Mouse (Mus musculus) lung, postnatal 0 days (tissue): ENCODE data around the gene Hist1h2bb. TPM values are rescaled to one million over a fixed set of nuclear protein-coding genes. Genes with fewer than 3 reads are reported as not detected.
"Not testable (repeated sequence)": the region's sequence is repeated elsewhere in the genome, so short reads cannot be mapped to it uniquely, and the experiment has no call there.

Experiments used
- ATAC-seq: fragments of 200-750 bp; cut with Nextera tagmentation; 2 replicates; pipeline ENCODE4 v1.8.0; 2017; ENCODE audit warnings: moderate library complexity
- DNase-seq: peaks from one replicate; pipeline ENCODE4 v3.0.0-alpha.2; 2016; ENCODE audit warnings: low spot score
- H3K27ac ChIP-seq: fragments of 300-500 bp; sonication (generic); 2 replicates; pipeline ENCODE4 v1.5.1; 2014; ENCODE audit warnings: antibody characterized with exemption, mild to moderate bottlenecking, low read length, mixed read lengths
- H3K27me3 ChIP-seq: fragments of 300-500 bp; sonication (generic); replicated peaks from 2 replicates; pipeline ENCODE4 v1.6.1; 2014; ENCODE audit warnings: low read length, mixed read lengths; ENCODE audit not compliant: insufficient read depth
- H3K36me3 ChIP-seq: fragments of 300-500 bp; sonication (generic); 2 replicates; pipeline ENCODE4 v1.6.1; 2014; ENCODE audit warnings: low read length, mixed read lengths; ENCODE audit not compliant: insufficient read depth
- H3K4me1 ChIP-seq: fragments of 300-500 bp; sonication (generic); 2 replicates; pipeline ENCODE4 v1.6.1; 2014; ENCODE audit warnings: antibody characterized with exemption, low read depth, low read length, mixed read lengths; ENCODE audit not compliant: insufficient read depth
- H3K4me2 ChIP-seq: fragments of 300-500 bp; sonication (generic); replicated peaks from 2 replicates; pipeline ENCODE4 v1.6.1; 2014; ENCODE audit warnings: low read depth, mild to moderate bottlenecking, low read length, moderate library complexity, mixed read lengths
- H3K4me3 ChIP-seq: fragments of 300-500 bp; sonication (generic); 2 replicates; pipeline ENCODE4 v1.5.1; 2014; ENCODE audit warnings: low read depth, low read length
- H3K9ac ChIP-seq: fragments of 300-500 bp; sonication (generic); replicated peaks from 2 replicates; pipeline ENCODE4 v1.6.1; 2014; ENCODE audit warnings: low read depth, mild to moderate bottlenecking
- H3K9me3 ChIP-seq: fragments of 300-500 bp; sonication (generic); 2 replicates; pipeline ENCODE4 v1.6.1; 2016; ENCODE audit warnings: low read length, mixed read lengths
- CTCF ChIP-seq: IDR thresholded peaks from 2 replicates; pipeline ENCODE4 v1.5.1; 2016; ENCODE audit warnings: antibody characterized with exemption, mild to moderate bottlenecking
- EP300 ChIP-seq: IDR thresholded peaks from 2 replicates; pipeline ENCODE4 v1.6.1; 2016; ENCODE audit warnings: antibody characterized with exemption, mild to moderate bottlenecking, control low read depth
- WGBS: fragments of 180-500 bp; shearing (Covaris S2); extraction: QIAGEN DNeasy Blood & Tissue Kit; methylation state at CpG from one replicate; pipeline ENCODE4 v1.1.7; 2014; 5-methylcytosine and 5-hydroxymethylcytosine counted together
- polyA plus RNA-seq: library from polyadenylated mRNA; unstranded; fragments of >200 nt; fragmentation: Nextera tagmentation; extraction: Ambion mirVana; gene quantifications from 2 replicates; pipeline ENCODE4 v1.2.1, GENCODE M21; 2015

The Hist1h2bb gene
- polyA plus RNA-seq, 1 experiment from 2014 or later, result 0.99 TPM

DNA sequence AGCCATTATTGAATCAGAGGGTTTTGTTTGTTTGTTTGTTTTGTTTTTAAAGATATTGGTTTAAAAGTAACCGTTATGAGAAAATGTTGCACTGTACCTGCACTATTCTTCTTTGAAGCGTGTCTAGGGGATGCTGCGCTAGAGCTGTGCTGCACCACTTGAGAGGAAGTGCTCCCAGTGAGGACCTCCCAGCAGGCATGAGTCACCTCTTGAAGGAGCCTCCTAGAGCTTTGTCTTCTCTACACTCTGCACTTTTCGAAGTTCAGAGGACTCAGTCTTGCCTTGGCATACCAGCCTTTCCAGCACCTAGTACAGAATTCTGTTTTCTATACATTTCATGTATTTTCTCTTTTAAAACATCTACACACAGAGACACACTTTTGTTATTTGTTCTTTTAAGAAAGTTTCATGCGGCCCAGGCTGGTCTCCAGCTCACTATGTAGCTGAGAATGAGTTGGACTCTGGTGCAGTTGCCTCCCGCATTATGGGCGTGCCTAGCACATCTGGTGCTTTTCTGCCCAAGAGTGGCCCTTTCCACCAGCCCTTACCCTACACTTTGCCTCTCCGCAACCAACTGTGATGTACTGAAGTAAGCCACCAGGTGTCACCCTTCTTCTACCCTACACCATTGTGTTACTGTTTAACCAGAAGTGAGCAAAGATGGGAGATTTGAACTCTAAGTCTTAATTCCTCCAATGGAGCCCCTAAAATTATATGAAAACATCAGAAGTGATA, 45.6 kb upstream of the Hist1h2bb start:
- 12% methylated on average over 8 of the region's 8 CpGs for WGBS
- Histone ChIP-seq H3K27ac (no peak overlapping the region), H3K36me3 (no peaks in the 10 kb centered on the region), H3K4me2 (no peak overlapping the region), H3K27me3 (no peaks in the 10 kb centered on the region), H3K4me1 (no peaks in the 10 kb centered on the region), H3K9me3 (no peaks in the 10 kb centered on the region), H3K9ac (no peak overlapping the region), H3K4me3 (no peak overlapping the region)
- ATAC-seq (peak; percentile 60), DNase-seq (peak; percentile 91)
- TF ChIP-seq EP300 (no peak), CTCF (peak; percentile 94)

GRCm38 (mm10) chr13:23702220-23702619, 44.3 kb upstream of the Hist1h2bb start:
- Histone ChIP-seq H3K9ac (no peak overlapping the region), H3K9me3 (no peaks in the 10 kb centered on the region), H3K4me2 (no peak overlapping the region), H3K4me3 (no peak overlapping the region), H3K4me1 (no peaks in the 10 kb centered on the region), H3K27me3 (no peaks in the 10 kb centered on the region), H3K36me3 (no peaks in the 10 kb centered on the region), H3K27ac (no peak overlapping the region)
- DNase-seq (no peak), ATAC-seq (no peak)
- 75% methylated on average over 4 of the region's 4 CpGs for WGBS
- TF ChIP-seq EP300 (no peak), CTCF (no peak)

DNA sequence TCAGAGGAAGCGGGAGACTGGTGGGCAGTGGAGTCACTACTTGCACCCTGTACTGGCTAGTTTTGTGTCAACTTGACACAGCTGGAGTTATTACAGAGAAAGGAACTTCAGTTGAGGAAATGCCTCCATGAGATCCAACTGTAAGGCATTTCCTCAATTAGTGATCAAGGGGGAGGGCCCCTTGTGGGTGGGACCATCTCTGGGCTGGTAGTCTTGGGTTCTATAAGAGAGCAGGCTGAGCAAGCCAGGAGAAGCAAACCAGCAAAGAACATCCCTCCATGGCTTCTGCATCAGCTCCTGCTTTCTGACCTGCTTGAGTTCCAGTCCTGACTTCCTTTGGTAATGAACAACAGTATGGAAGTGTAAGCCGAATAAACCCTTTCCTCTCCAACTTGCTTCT, 43.7 kb upstream of the Hist1h2bb start:
- H3K9ac ChIP-seq, H3K36me3 ChIP-seq, H3K27ac ChIP-seq, DNase-seq, H3K9me3 ChIP-seq, H3K27me3 ChIP-seq, H3K4me1 ChIP-seq, H3K4me3 ChIP-seq, ATAC-seq, H3K4me2 ChIP-seq: not testable (repeated sequence)
- WGBS, result 60% methylated on average over 2 of the region's 2 CpGs

- no peak overlapping the region for H3K9ac ChIP-seq
- H3K27me3 ChIP-seq, result no peaks in the 10 kb centered on the region
- WGBS, result 82% methylated on average over 7 of the region's 7 CpGs
- no peak overlapping the region for H3K4me2 ChIP-seq
- H3K9me3 ChIP-seq, result no peaks in the 10 kb centered on the region
- H3K4me3 ChIP-seq, result no peak overlapping the region
- ATAC-seq (no peak), DNase-seq (no peak)
- TF ChIP-seq EP300 (no peak), CTCF (no peak)
- no peak overlapping the region for H3K27ac ChIP-seq
- no peaks in the 10 kb centered on the region for H3K4me1 ChIP-seq
- no peaks in the 10 kb centered on the region for H3K36me3 ChIP-seq
Measured at GRCm38 (mm10) chr13:23705751-23706356, 40.7 kb upstream of the Hist1h2bb start.

DNA sequence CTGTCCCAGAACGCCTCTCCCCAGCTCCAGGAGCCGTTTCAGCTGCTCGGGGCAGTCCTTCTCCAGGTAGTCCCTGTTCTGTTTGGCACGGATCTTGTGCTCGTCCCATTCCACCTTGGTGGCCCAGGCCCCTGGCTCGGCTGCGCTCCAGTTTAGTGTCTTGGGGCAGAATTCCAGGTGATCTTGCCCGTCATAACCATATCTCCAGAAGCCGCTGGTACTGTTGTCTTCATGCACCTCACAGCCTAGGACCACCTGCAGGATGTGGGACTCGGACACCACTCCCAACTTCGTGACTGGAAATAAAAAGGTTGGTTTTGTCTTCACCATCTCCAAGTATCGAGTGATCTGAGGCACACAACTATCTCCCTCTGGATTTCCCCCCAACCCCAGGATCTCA, 39.8 kb upstream of the Hist1h2bb start:
- Histone ChIP-seq H3K4me2 (no peak overlapping the region), H3K36me3 (no peaks in the 10 kb centered on the region), H3K9ac (no peak overlapping the region), H3K27ac (no peak overlapping the region), H3K4me3 (no peak overlapping the region), H3K9me3 (no peaks in the 10 kb centered on the region), H3K27me3 (no peaks in the 10 kb centered on the region), H3K4me1 (no peaks in the 10 kb centered on the region)
- 93% methylated on average over 12 of the region's 12 CpGs for WGBS
- TF ChIP-seq CTCF (no peak), EP300 (no peak)
- DNase-seq (no peak), ATAC-seq (no peak)

GRCm38 (mm10) chr13:23708041-23708440, 38.5 kb upstream of the Hist1h2bb start:
- TF ChIP-seq EP300 (no peak), CTCF (no peak)
- no peaks in the 10 kb centered on the region for H3K4me1 ChIP-seq
- H3K27me3 ChIP-seq, result no peaks in the 10 kb centered on the region
- no peak overlapping the region for H3K4me2 ChIP-seq
- DNase-seq (no peak), ATAC-seq (no peak)
- no peaks in the 10 kb centered on the region for H3K9me3 ChIP-seq
- no peak overlapping the region for H3K9ac ChIP-seq
- 89% methylated on average over 4 of the region's 4 CpGs for WGBS
- no peak overlapping the region for H3K4me3 ChIP-seq
- H3K27ac ChIP-seq, result no peak overlapping the region
- no peaks in the 10 kb centered on the region for H3K36me3 ChIP-seq
